In genomic region chr4:130629391-130629790, GRCm38 (mm10) we compare ENCODE assay signal across 8 mouse cellular contexts. TPM values are rescaled to one million over a fixed set of nuclear protein-coding genes. Genes with fewer than 3 reads are reported as not detected.
DNase-seq lines count a peak whose midpoint lies in the region; ATAC-seq and TF ChIP-seq lines count a peak whose summit lies in the region.

No protein-coding gene starts in this region.

- H3K4me1 ChIP-seq in brown adipose tissue, adult 24 weeks (ENCODE audit: control insufficient read depth, insufficient read depth, insufficient read length, low read length): no peaks in the 10 kb centered on the region
- peaks cover 4% of the 10 kb centered on the region; the same call in 1 of the 2 replicates for H3K4me1 ChIP-seq in kidney, adult 2 months (ENCODE audit: control insufficient read depth, insufficient read depth, low read length)
- no peaks in the 10 kb centered on the region; the same call in 1 of the 2 replicates for H3K4me1 ChIP-seq in small intestine, adult 2 months (ENCODE audit: control insufficient read depth, insufficient read depth, insufficient read length, low read length)

- H3K27me3 ChIP-seq in kidney, adult 2 months (replicated peaks; ENCODE audit: control insufficient read depth, insufficient read depth, low read length): no peaks in the 10 kb centered on the region
- H3K27me3 ChIP-seq in small intestine, adult 2 months (ENCODE audit: control insufficient read depth, insufficient read depth, low read length): no peaks in the 10 kb centered on the region

- TF ChIP-seq POLR2A in kidney, adult 2 months (IDR thresholded peaks at IDR 0.05; ENCODE audit: low read depth, low read length): no peak
- peak; percentile 35; the same call in 1 of the 2 replicates for TF ChIP-seq POLR2A in small intestine, adult 2 months (IDR thresholded peaks at IDR 0.05; ENCODE audit: low read depth, low read length)

- 7% methylated on average over 4 of the region's 4 CpGs for WGBS in kidney, adult 2 months
- 11% methylated on average over 4 of the region's 4 CpGs for WGBS in small intestine, adult 2 months

- peak overlapping the region; percentile 62 for H3K27ac ChIP-seq in brown adipose tissue, adult 24 weeks (replicated peaks; ENCODE audit: low read depth, low read length)
- peak overlapping the region; percentile 13 for H3K27ac ChIP-seq in kidney, adult 2 months (ENCODE audit: insufficient read depth, low read depth, low read length)
- H3K27ac ChIP-seq in small intestine, adult 2 months (ENCODE audit: insufficient read depth, low read depth, low read length): peak overlapping the region; percentile 45

- H3K4me3 ChIP-seq in brown adipose tissue, adult 24 weeks (ENCODE audit: insufficient read depth, low read depth, low read length): peak overlapping the region; percentile 17; the same call in 1 of the 2 replicates
- H3K4me3 ChIP-seq in kidney, adult 2 months (ENCODE audit: insufficient read depth, low read depth, low read length): no peak overlapping the region
- 0 out of 2 replicates have a peak overlapping the region, but pooled peaks have one; percentile 0 for H3K4me3 ChIP-seq in small intestine, adult 2 months (ENCODE audit: low read depth, low read length)

- ATAC-seq in CD4-positive, CD25-positive, alpha-beta regulatory T cell, adult 4 months: no peak

- no peak for TF ChIP-seq CTCF in kidney, adult 2 months (conservative IDR thresholded peaks at IDR 0.05; ENCODE audit: insufficient read depth, insufficient read length, low read depth, low read length)
- TF ChIP-seq CTCF in small intestine, adult 2 months (IDR thresholded peaks at IDR 0.05; ENCODE audit: extremely low read depth, insufficient read length, insufficient replicate concordance, low read depth, low read length): no peak

- no peaks in the 10 kb centered on the region for H3K36me3 ChIP-seq in kidney, adult 2 months (ENCODE audit: control insufficient read depth, insufficient read depth, low read length)
- no peaks in the 10 kb centered on the region for H3K36me3 ChIP-seq in small intestine, adult 2 months (ENCODE audit: control insufficient read depth, insufficient read depth, low read length)

- peak; percentile 46 to 52 for DNase-seq in cerebellum, postnatal 14 days
- DNase-seq in cerebellum, adult 8-10 months: no peak
- DNase-seq in heart, adult 8-10 months (ENCODE audit: low spot score): peak; percentile 39
- peak; percentile 75 for DNase-seq in kidney, adult 2 months
- DNase-seq in lung, postnatal 10 days: peak; percentile 66

RNA-seq across cellular contexts. Expression of gene Pum1, which starts 33.7 kb away (rescaled TPM):
- polyA plus RNA-seq in brown adipose tissue, adult 24 weeks (2012; ENCODE audit: insufficient read depth, insufficient read length, missing spikeins): 25.8 and 27.0 TPM in 2 replicates
- total RNA-seq in heart, adult 8-10 months (2022): 10 to 100 TPM; 53.7 to 65.4 (median 60.3) TPM
- 45.9 and 52.4 TPM in 2 replicates for polyA plus RNA-seq in kidney, adult 2 months (2012; rRNA removed)
- 25.6 and 48.4 TPM in 2 replicates for polyA plus RNA-seq in small intestine, adult 2 months (2012; rRNA removed)
- 10 to 100 TPM; 74.0 to 91.3 TPM for polyA plus RNA-seq in CD4-positive, CD25-positive, alpha-beta regulatory T cell, adult 4 months (2017; shearing (Covaris generic))

RNA-seq across cellular contexts. Expression of gene Nkain1, which starts 55.4 kb away (rescaled TPM):
- 2.8 and 4.0 TPM in 2 replicates for polyA plus RNA-seq in brown adipose tissue, adult 24 weeks (2012; ENCODE audit: insufficient read depth, insufficient read length, missing spikeins)
- 10 to 100 TPM in 2 of 4 experiments, 1 to 10 TPM in 2; 5.4 to 17.0 (median 11.6) TPM for total RNA-seq in heart, adult 8-10 months (2022)
- polyA plus RNA-seq in kidney, adult 2 months (2012; rRNA removed): 25.7 and 29.3 TPM in 2 replicates
- polyA plus RNA-seq in small intestine, adult 2 months (2012; rRNA removed): 3.3 and 8.2 TPM in 2 replicates
- polyA plus RNA-seq in CD4-positive, CD25-positive, alpha-beta regulatory T cell, adult 4 months (2017; shearing (Covaris generic)): not detected
